Mouse (Mus musculus) heart, postnatal 10 days (tissue): ENCODE measurements around the gene Rac3. TPM values are rescaled to one million over a fixed set of nuclear protein-coding genes. Genes with fewer than 3 reads are reported as not detected.
A peak's percentile ranks its signal among the peaks of the same experiment; 100 is the strongest.

Experiments
- DNase-seq, 2 experiments: peaks; one replicate each; pipeline ENCODE4 v3.0.0; 2021
- intact Hi-C: fragments of 180-260 bp; cut with DNase I; formaldehyde crosslinking; loops from one replicate; pipeline ENCODE4 v1.15.1; 2025
- total RNA-seq, 2 experiments: library from RNA; stranded (reverse); gene quantifications; 2 replicates each; pipeline ENCODE4 v1.2.3; 2021

Rac3 gene
- total RNA-seq, 2 experiments from 2014 or later: 1.4 to 1.7 TPM

GRCm38 (mm10) chr11:120704486-120705325 lies 16.6 kb upstream of the Rac3 start:
- no peak for DNase-seq
- intact Hi-C loops: no loop called here

- intact Hi-C loops: no loop called here
- DNase-seq: no peak
Observed at GRCm38 (mm10) chr11:120706120-120706519, 15.2 kb upstream of the Rac3 start.

- intact Hi-C loops: no loop called here
- DNase-seq: no peak
Observed at GRCm38 (mm10) chr11:120707225-120707624, 14.0 kb upstream of the Rac3 start.

- no peak for DNase-seq
- intact Hi-C loops: no loop called here
Observed at GRCm38 (mm10) chr11:120707969-120708368, 13.3 kb upstream of the Rac3 start.

- DNase-seq: no peak
- intact Hi-C loops: no loop called here
Observed at GRCm38 (mm10) chr11:120709551-120709950, 11.7 kb upstream of the Rac3 start.

- no peak for DNase-seq
- intact Hi-C loops: loop anchor here (2.0 kb wide), 1 partner anchor 196 kb away; no protein-coding TSS in a partner anchor
Observed at GRCm38 (mm10) chr11:120710672-120711071, 10.6 kb upstream of the Rac3 start.

GRCm38 (mm10) chr11:120711980-120712604 lies 9.2 kb upstream of the Rac3 start:
- no peak for DNase-seq
- intact Hi-C loops: loop anchor here (1.0 to 2.0 kb wide), 3 partner anchors 53 to 197 kb away; no protein-coding TSS in a partner anchor

GRCm38 (mm10) chr11:120712771-120713568 lies 8.3 kb upstream of the Rac3 start:
- intact Hi-C loops: loop anchor here (1.0 kb wide), 2 partner anchors 54 to 89 kb away; no protein-coding TSS in a partner anchor

GRCm38 (mm10) chr11:120713580-120714518 lies 7.4 kb upstream of the Rac3 start, which contains the start of the genes Cenpx and Lrrc45:
Gene Cenpx, minus strand, starts transcription at chr11:120713738.
Gene Lrrc45, plus strand, starts transcription at chr11:120713925.
- intact Hi-C loops: no loop called here
- peak; percentile 99 for DNase-seq

More at GRCm38 (mm10) chr11:120712771-120713568, 8.3 kb upstream of the Rac3 start:
- peak; percentile 63 to 72 for DNase-seq

GRCm38 (mm10) chr11:120714546-120714945 lies 6.7 kb upstream of the Rac3 start:
- DNase-seq: no peak
- intact Hi-C loops: no loop called here

GRCm38 (mm10) chr11:120715131-120715530 lies 6.1 kb upstream of the Rac3 start:
- intact Hi-C loops: no loop called here
- DNase-seq: no peak

GRCm38 (mm10) chr11:120719242-120719641 lies 2.0 kb upstream of the Rac3 start:
- no peak for DNase-seq
- intact Hi-C loops: no loop called here

GRCm38 (mm10) chr11:120719841-120720376 lies 1.4 kb upstream of the Rac3 start:
- intact Hi-C loops: loop anchor here (1.0 to 10.0 kb wide), 3 partner anchors 56 to 325 kb away; partner anchors contain the start of gene Dus1l
- DNase-seq: no peak

GRCm38 (mm10) chr11:120720450-120720849 lies 820 bp upstream of the Rac3 start:
- peak; percentile 91 to 94 for DNase-seq
- intact Hi-C loops: loop anchor here (1.0 to 10.0 kb wide), 3 partner anchors 56 to 324 kb away; partner anchors contain the start of gene Dus1l

- intact Hi-C loops: loop anchor here (2.0 to 10.0 kb wide), 2 partner anchors 25 to 323 kb away; no protein-coding TSS in a partner anchor
- DNase-seq: no peak
Observed at GRCm38 (mm10) chr11:120722067-120722630, 879 bp downstream of the Rac3 start.

GRCm38 (mm10) chr11:120722761-120723382 lies 1.6 kb downstream of the Rac3 start:
- intact Hi-C loops: loop anchor here (2.0 to 10.0 kb wide), 2 partner anchors 24 to 322 kb away; no protein-coding TSS in a partner anchor

GRCm38 (mm10) chr11:120723509-120723908 lies 2.2 kb downstream of the Rac3 start:
- intact Hi-C loops: loop anchor here (2.0 to 10.0 kb wide), 2 partner anchors 23 to 321 kb away; no protein-coding TSS in a partner anchor
- DNase-seq: peak in 1 of 2 experiments; percentile 1

More at GRCm38 (mm10) chr11:120722761-120723382, 1.6 kb downstream of the Rac3 start:
- DNase-seq: peak in 1 of 2 experiments; percentile 4
